Mouse (Mus musculus): ENCODE data around the gene Cdadc1. TPM values are rescaled to one million over a fixed set of nuclear protein-coding genes. Genes with fewer than 3 reads are reported as not detected.

The Cdadc1 gene
- polyA plus RNA-seq, 1 experiment from 2014 or later = 17.7 TPM

DNA sequence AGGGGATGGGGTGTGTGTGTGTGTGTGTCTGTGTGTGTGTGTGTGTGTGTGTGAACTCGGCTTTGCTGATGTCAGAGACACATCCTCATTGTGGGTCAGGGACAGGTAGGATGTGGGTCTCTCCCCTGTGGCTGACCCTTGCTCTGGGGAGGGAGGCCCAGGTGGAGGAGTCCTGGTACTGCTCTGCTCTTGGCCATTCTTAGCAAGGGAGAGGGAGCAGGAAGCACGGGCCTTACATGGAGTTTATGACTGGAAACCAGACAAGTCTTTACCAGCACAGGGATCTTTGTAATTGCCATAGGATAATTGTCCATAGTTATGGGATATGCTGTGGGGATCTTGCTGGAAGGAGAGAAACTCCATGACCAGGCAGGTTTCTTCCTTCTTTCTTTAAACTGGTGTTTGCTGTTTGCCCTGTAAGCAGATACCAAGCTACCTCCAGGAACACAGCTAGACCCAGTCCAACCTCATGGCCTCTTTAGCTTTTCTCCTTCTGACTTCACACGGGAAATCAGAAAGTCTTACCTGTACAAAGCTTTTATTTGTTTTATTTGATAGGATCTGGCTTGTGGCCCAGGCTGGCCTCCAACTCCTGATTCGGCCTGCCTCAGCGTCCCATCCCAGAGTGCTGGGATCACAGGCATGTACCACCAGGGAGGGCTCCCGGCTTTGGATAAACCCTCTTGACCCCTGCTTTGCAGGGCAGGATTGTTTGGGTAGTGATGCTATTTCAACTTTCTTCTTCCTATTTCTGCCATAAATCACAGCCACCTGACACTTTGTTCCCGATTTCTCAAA lies 41.3 kb upstream of the Cdadc1 start:
- Histone ChIP-seq H3K9ac (replicated peaks) (no peak overlapping the region), H3K4me2 (ENCODE audit: low read depth, low read length) (no peak overlapping the region), H3K27ac (ENCODE audit: low read depth) (no peak overlapping the region), H3K27me3 (ENCODE audit: insufficient read depth, low read length) (no peaks in the 10 kb centered on the region), H3K4me1 (ENCODE audit: insufficient read depth) (peaks cover 2% of the 10 kb centered on the region; the same call in 1 of the 2 replicates), H3K9me3 (ENCODE audit: low read length) (no peaks in the 10 kb centered on the region), H3K36me3 (replicated peaks; ENCODE audit: insufficient read depth, low read length) (no peaks in the 10 kb centered on the region), H3K4me3 (ENCODE audit: low read depth, low read length) (no peak overlapping the region)
- no peak for TF ChIP-seq CTCF (IDR thresholded peaks at IDR 0.05; ENCODE audit: low read depth)
- TF ChIP-seq EP300 (IDR thresholded peaks at IDR 0.05; ENCODE audit: low read depth) = no peak
- ATAC-seq (no peak), DNase-seq (no peak)
- WGBS (ENCODE audit: insufficient replicate concordance) = 56% methylated on average over 7 of the region's 7 CpGs

DNA sequence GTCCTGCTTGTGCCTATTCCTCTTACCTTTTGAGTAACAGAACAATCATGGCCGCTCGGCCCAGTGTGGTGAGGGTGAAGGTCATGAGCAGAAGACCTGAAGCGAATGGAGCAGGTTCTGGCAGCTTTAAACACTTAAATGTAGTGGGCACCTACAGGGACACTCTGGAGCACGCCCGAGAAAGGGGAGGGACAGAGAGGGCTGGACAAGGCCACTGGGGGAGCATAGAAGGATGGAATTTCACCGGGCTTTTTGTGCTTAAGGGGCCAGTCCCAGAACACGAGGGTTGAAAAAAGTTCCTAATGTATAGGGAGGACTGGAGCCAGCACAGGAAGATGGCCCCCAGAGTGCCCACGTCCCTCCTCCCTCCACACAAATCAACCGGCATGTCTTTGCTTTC lies 36.2 kb upstream of the Cdadc1 start:
- Histone ChIP-seq H3K4me3 (ENCODE audit: low read depth, low read length) (no peak overlapping the region), H3K4me1 (ENCODE audit: insufficient read depth) (no peaks in the 10 kb centered on the region), H3K27ac (ENCODE audit: low read depth) (no peak overlapping the region), H3K9ac (replicated peaks) (no peak overlapping the region), H3K36me3 (replicated peaks; ENCODE audit: insufficient read depth, low read length) (no peaks in the 10 kb centered on the region), H3K27me3 (ENCODE audit: insufficient read depth, low read length) (no peaks in the 10 kb centered on the region), H3K4me2 (ENCODE audit: low read depth, low read length) (no peak overlapping the region), H3K9me3 (ENCODE audit: low read length) (no peaks in the 10 kb centered on the region)
- ATAC-seq (no peak), DNase-seq (no peak)
- TF ChIP-seq CTCF (IDR thresholded peaks at IDR 0.05; ENCODE audit: low read depth) = no peak
- WGBS (ENCODE audit: insufficient replicate concordance) = 79% methylated on average over 9 of the region's 9 CpGs

DNA sequence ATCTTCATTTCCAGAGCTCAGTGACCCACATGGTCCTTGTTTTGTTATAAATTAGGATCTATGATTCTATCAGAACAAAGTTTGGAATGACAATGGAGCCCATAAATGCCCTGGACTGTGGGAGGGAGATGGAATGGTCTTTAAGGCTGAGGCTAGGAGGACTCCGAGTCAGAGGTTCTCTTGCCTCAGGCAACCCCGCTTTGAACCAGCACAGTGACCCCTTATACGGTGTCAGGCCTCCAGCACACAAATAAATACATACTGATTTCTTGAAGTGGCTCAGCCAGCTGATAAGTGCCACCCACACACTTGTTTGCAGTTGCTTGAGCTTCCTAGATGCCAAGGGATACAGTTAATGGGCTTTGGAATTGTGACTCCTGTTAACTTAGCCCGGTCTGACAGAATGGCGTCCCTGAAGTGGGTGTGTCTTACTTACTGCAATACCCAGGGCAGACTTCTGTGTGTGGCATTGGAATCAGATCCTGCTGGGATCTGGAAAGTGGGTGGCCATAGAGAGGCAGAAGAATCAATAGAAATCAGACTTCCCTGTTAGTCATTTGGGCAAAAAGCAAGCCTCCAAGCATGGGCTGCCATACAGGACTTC lies 35.6 kb upstream of the Cdadc1 start:
- TF ChIP-seq CTCF (IDR thresholded peaks at IDR 0.05; ENCODE audit: low read depth) (no peak), EP300 (IDR thresholded peaks at IDR 0.05; ENCODE audit: low read depth) (no peak)
- no peak overlapping the region for H3K27ac ChIP-seq (ENCODE audit: low read depth)
- WGBS (ENCODE audit: insufficient replicate concordance) = 80% methylated on average over 5 of the region's 5 CpGs
- H3K4me3 ChIP-seq (ENCODE audit: low read depth, low read length) = no peak overlapping the region
- ATAC-seq (no peak), DNase-seq (no peak)
- H3K27me3 ChIP-seq (ENCODE audit: insufficient read depth, low read length) = no peaks in the 10 kb centered on the region
- H3K9ac ChIP-seq (replicated peaks) = no peak overlapping the region
- no peaks in the 10 kb centered on the region for H3K36me3 ChIP-seq (replicated peaks; ENCODE audit: insufficient read depth, low read length)
- H3K4me1 ChIP-seq (ENCODE audit: insufficient read depth) = no peaks in the 10 kb centered on the region
- no peak overlapping the region for H3K4me2 ChIP-seq (ENCODE audit: low read depth, low read length)
- H3K9me3 ChIP-seq (ENCODE audit: low read length) = no peaks in the 10 kb centered on the region

DNA sequence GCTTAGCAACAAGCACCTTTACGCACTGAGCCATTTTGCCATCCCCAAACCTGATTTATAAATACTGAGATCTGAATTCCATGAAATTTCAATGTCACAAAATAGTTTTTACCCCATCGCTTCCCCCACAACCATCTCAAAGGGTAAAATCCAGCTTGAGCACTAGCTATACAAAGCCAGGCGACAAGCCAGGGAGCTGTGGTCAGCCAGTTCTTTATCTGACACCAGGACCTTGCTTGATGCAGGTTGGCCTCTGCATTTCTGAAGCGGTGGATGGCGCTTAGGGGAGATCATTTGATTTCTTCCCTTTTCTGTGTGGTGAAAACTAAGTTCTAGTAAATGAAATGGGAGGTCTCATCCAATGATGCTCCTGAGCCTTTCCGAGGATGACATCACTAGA lies 34.3 kb upstream of the Cdadc1 start:
- H3K4me3 ChIP-seq (ENCODE audit: low read depth, low read length) = no peak overlapping the region
- no peak overlapping the region for H3K9ac ChIP-seq (replicated peaks)
- H3K36me3 ChIP-seq (replicated peaks; ENCODE audit: insufficient read depth, low read length) = no peaks in the 10 kb centered on the region
- DNase-seq (no peak), ATAC-seq (no peak)
- WGBS (ENCODE audit: insufficient replicate concordance) = 73% methylated on average over 6 of the region's 6 CpGs
- no peaks in the 10 kb centered on the region for H3K4me1 ChIP-seq (ENCODE audit: insufficient read depth)
- no peak overlapping the region for H3K4me2 ChIP-seq (ENCODE audit: low read depth, low read length)
- TF ChIP-seq CTCF (IDR thresholded peaks at IDR 0.05; ENCODE audit: low read depth) (no peak), EP300 (IDR thresholded peaks at IDR 0.05; ENCODE audit: low read depth) (no peak)
- no peak overlapping the region for H3K27ac ChIP-seq (ENCODE audit: low read depth)
- H3K9me3 ChIP-seq (ENCODE audit: low read length) = no peaks in the 10 kb centered on the region
- H3K27me3 ChIP-seq (ENCODE audit: insufficient read depth, low read length) = peaks cover 3% of the 10 kb centered on the region; the same call in 1 of the 2 replicates

DNA sequence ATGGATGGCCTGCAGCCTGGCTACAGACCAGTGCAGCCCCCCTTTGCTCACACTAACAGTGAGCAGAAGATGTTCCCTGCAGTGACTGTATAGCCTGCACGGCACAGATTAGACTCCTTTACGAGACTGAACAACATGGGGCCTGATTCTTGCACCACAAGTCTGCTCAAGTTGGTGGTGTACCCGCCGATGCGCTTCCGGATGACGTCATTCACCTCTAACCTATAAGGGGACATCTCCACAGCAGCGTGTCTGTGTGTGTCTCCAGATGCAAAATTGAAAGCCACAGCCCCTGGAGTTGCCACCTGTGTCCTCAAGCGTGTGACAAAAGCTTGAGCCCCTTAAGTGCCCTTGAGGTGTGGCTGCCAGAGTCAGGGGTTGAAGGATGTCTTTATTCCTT lies 32.3 kb upstream of the Cdadc1 start:
- ATAC-seq (no peak), DNase-seq (no peak)
- Histone ChIP-seq H3K36me3 (replicated peaks; ENCODE audit: insufficient read depth, low read length) (no peaks in the 10 kb centered on the region), H3K27ac (ENCODE audit: low read depth) (no peak overlapping the region), H3K4me3 (ENCODE audit: low read depth, low read length) (no peak overlapping the region), H3K4me2 (ENCODE audit: low read depth, low read length) (no peak overlapping the region), H3K27me3 (ENCODE audit: insufficient read depth, low read length) (peaks cover 19% of the 10 kb centered on the region), H3K9ac (replicated peaks) (no peak overlapping the region), H3K4me1 (ENCODE audit: insufficient read depth) (peaks cover 11% of the 10 kb centered on the region), H3K9me3 (ENCODE audit: low read length) (no peaks in the 10 kb centered on the region)
- no peak for TF ChIP-seq CTCF (IDR thresholded peaks at IDR 0.05; ENCODE audit: low read depth)
- TF ChIP-seq EP300 (IDR thresholded peaks at IDR 0.05; ENCODE audit: low read depth) = no peak
- WGBS (ENCODE audit: insufficient replicate concordance) = 87% methylated on average over 9 of the region's 9 CpGs

DNA sequence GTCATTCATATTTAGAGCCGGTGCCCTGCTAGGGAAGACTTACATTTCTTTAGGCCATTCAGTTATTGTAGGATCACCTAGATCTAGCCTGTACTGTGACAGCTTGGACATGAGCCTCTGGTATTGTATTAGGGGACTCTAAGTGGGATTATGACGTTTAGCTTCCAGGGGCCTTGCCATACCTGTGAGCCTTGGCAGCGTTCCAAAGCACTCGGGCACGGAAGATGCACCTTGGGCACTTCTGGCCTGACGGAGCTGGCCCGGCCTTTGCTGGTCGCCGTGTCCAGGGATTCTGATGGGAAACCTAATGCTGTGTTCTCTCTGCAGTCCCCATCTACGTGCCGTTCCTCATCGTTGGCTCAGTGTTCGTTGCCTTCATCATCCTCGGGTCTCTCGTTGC lies 31.5 kb upstream of the Cdadc1 start:
- Histone ChIP-seq H3K4me3 (ENCODE audit: low read depth, low read length) (no peak overlapping the region), H3K9me3 (ENCODE audit: low read length) (no peaks in the 10 kb centered on the region), H3K9ac (replicated peaks) (no peak overlapping the region), H3K36me3 (replicated peaks; ENCODE audit: insufficient read depth, low read length) (no peaks in the 10 kb centered on the region), H3K27ac (ENCODE audit: low read depth) (no peak overlapping the region), H3K4me2 (ENCODE audit: low read depth, low read length) (no peak overlapping the region), H3K4me1 (ENCODE audit: insufficient read depth) (peaks cover 12% of the 10 kb centered on the region), H3K27me3 (ENCODE audit: insufficient read depth, low read length) (peaks cover 27% of the 10 kb centered on the region)
- no peak for DNase-seq
- no peak for ATAC-seq
- TF ChIP-seq CTCF (IDR thresholded peaks at IDR 0.05; ENCODE audit: low read depth) (no peak), EP300 (IDR thresholded peaks at IDR 0.05; ENCODE audit: low read depth) (no peak)
- WGBS (ENCODE audit: insufficient replicate concordance) = 91% methylated on average over 15 of the region's 15 CpGs

All from liver, postnatal 0 days (tissue).